Mouse (Mus musculus) layer of hippocampus, adult 18-20 months (tissue): ENCODE data around the gene Nxf7. TPM values are rescaled to one million over a fixed set of nuclear protein-coding genes. Genes with fewer than 3 reads are reported as not detected.
"Not testable (repeated sequence)": the region's sequence is repeated elsewhere in the genome, so short reads cannot be mapped to it uniquely, and the experiment has no call there.

Source experiments
- DNase-seq, 2 experiments: peaks; one replicate each; pipeline ENCODE4 v3.0.0; 2022; ENCODE audit warnings: low spot score in 2 of 2
- long read RNA-seq: library from polyadenylated mRNA; stranded (forward); transcript quantifications from one replicate; pipeline ENCODE4 v2.0.0, GENCODE M21; 2021
- total RNA-seq, 2 experiments: library from RNA; stranded (reverse); gene quantifications; 2 replicates each; pipeline ENCODE4 v1.2.3; 2021

Nxf7 gene
- not detected for total RNA-seq
- long read RNA-seq = 0 reads

GRCm38 (mm10) chrX:135598677-135599076, at the start of gene Nxf7:
TSS of gene Nxf7 (minus strand) at chrX:135598777.
- DNase-seq = no peak

GRCm38 (mm10) chrX:135627605-135628004, 29.0 kb upstream of the Nxf7 start, which contains the start of gene Prame:
TSS of gene Prame (minus strand) at chrX:135627705.
- no peak for DNase-seq

- peak; percentile 10 to 71 for DNase-seq
These were observed 2.9 kb upstream of the Nxf7 start for GRCm38 (mm10) chrX:135601298-135602029.

- peak; percentile 34 to 61 for DNase-seq
These were observed 481 bp downstream of the Nxf7 start for GRCm38 (mm10) chrX:135598096-135598495.

GRCm38 (mm10) chrX:135576412-135576811, 22.2 kb downstream of the Nxf7 start:
- no peak for DNase-seq

- not testable (repeated sequence) for DNase-seq
These were observed 23.5 kb downstream of the Nxf7 start for GRCm38 (mm10) chrX:135574958-135575628.

GRCm38 (mm10) chrX:135574261-135574957, 24.2 kb downstream of the Nxf7 start:
- DNase-seq = not testable (repeated sequence)

GRCm38 (mm10) chrX:135569467-135569866, 29.1 kb downstream of the Nxf7 start:
- DNase-seq = peak in 1 of 2 experiments; percentile 76

GRCm38 (mm10) chrX:135564934-135565333, 33.6 kb downstream of the Nxf7 start:
- DNase-seq = not testable (repeated sequence)

GRCm38 (mm10) chrX:135562841-135563240, 35.7 kb downstream of the Nxf7 start:
- no peak for DNase-seq

GRCm38 (mm10) chrX:135561693-135562092, 36.9 kb downstream of the Nxf7 start:
- not testable (repeated sequence) for DNase-seq

- DNase-seq = peak in 1 of 2 experiments; percentile 39
These were observed 37.6 kb downstream of the Nxf7 start for GRCm38 (mm10) chrX:135560933-135561332.

- DNase-seq = peak in 1 of 2 experiments; percentile 55
These were observed 38.9 kb downstream of the Nxf7 start for GRCm38 (mm10) chrX:135559665-135560064.

Other genes starting within 250 kb of the Nxf7 start
- gene Gm5128, start 225.5 kb downstream of the Nxf7 start, total RNA-seq = not detected
- gene Gm7903, start 164.9 kb downstream of the Nxf7 start, total RNA-seq = not detected
- not detected for gene AV320801, start 104.2 kb downstream of the Nxf7 start, total RNA-seq
- not detected for gene Prame, start 28.9 kb upstream of the Nxf7 start, total RNA-seq
- not detected for gene Tcp11x2, start 95.0 kb upstream of the Nxf7 start, total RNA-seq
- gene Tmsb15a, start 126.5 kb upstream of the Nxf7 start, total RNA-seq = not detected
- gene Armcx5, start 144.0 kb upstream of the Nxf7 start, total RNA-seq = 10 to 100 TPM; 24.1 to 25.4 TPM
- 100 to 1,000 TPM; 321 to 325 TPM for gene Gprasp1, start 144.0 kb upstream of the Nxf7 start, total RNA-seq
- gene Bhlhb9, start 198.8 kb upstream of the Nxf7 start, total RNA-seq = 10 to 100 TPM; 67.0 to 73.8 TPM
- 100 to 1,000 TPM; 194 to 223 TPM for gene Gprasp2, start 240.3 kb upstream of the Nxf7 start, total RNA-seq